Mouse (Mus musculus) hindbrain, embryonic 14.5 days (tissue): ENCODE data around the gene Lrig1. TPM values are rescaled to one million over a fixed set of nuclear protein-coding genes. Genes with fewer than 3 reads are reported as not detected.

ENCODE experiments used
- ATAC-seq: fragments of 200-750 bp; cut with Nextera tagmentation; 2 replicates; pipeline ENCODE4 v1.8.0; 2017; ENCODE audit warnings: moderate number of reproducible peaks, mild to moderate bottlenecking, moderate TSS enrichment, moderate library complexity; ENCODE audit not compliant: low FRiP score
- DNase-seq: peaks from one replicate; pipeline ENCODE4 v3.0.0-alpha.2; 2015; ENCODE audit warnings: low spot score
- H3K27ac ChIP-seq: fragments of 300-500 bp; sonication (generic); 2 replicates; pipeline ENCODE4 v1.5.1; 2014; ENCODE audit warnings: mild to moderate bottlenecking, moderate library complexity
- H3K27me3 ChIP-seq: fragments of 300-500 bp; sonication (generic); 2 replicates; pipeline ENCODE4 v1.6.1; 2014; ENCODE audit warnings: mild to moderate bottlenecking, low read length, mixed read lengths; ENCODE audit not compliant: control insufficient read depth, insufficient read depth
- H3K36me3 ChIP-seq: fragments of 300-500 bp; sonication (generic); replicated peaks from 2 replicates; pipeline ENCODE4 v1.6.1; 2014; ENCODE audit not compliant: control insufficient read depth, insufficient read depth
- H3K4me1 ChIP-seq: fragments of 300-500 bp; sonication (generic); replicated peaks from 2 replicates; pipeline ENCODE4 v1.6.1; 2014; ENCODE audit warnings: antibody characterized with exemption, low read length, mixed read lengths; ENCODE audit not compliant: control insufficient read depth, insufficient read depth
- H3K4me2 ChIP-seq: fragments of 300-500 bp; sonication (generic); replicated peaks from 2 replicates; pipeline ENCODE4 v1.6.1; 2014; ENCODE audit warnings: mild to moderate bottlenecking, moderate library complexity
- H3K4me3 ChIP-seq: fragments of 300-500 bp; sonication (generic); replicated peaks from 2 replicates; pipeline ENCODE4 v1.5.1; 2014; ENCODE audit warnings: mild to moderate bottlenecking, low read length
- H3K9ac ChIP-seq: fragments of 300-500 bp; sonication (generic); 2 replicates; pipeline ENCODE4 v1.6.1; 2014
- H3K9me3 ChIP-seq: fragments of 300-500 bp; sonication (generic); 2 replicates; pipeline ENCODE4 v1.6.1; 2016; ENCODE audit warnings: low read length; ENCODE audit not compliant: control insufficient read depth
- WGBS: fragments of 180-500 bp; shearing (Covaris S2); extraction: QIAGEN DNeasy Blood & Tissue Kit; methylation state at CpG from one replicate; pipeline ENCODE4 v1.1.7; 2014; 5-methylcytosine and 5-hydroxymethylcytosine counted together
- polyA plus RNA-seq: library from polyadenylated mRNA; unstranded; fragments of >200 nt; fragmentation: Nextera tagmentation; extraction: Ambion mirVana; gene quantifications from 2 replicates; pipeline ENCODE4 v1.2.1, GENCODE M21; 2014

The Lrig1 gene
- polyA plus RNA-seq, 1 experiment from 2014 or later = 22.3 TPM

- no peaks in the 10 kb centered on the region for H3K9me3 ChIP-seq
- no peak overlapping the region for H3K4me3 ChIP-seq
- H3K27me3 ChIP-seq = no peaks in the 10 kb centered on the region
- no peaks in the 10 kb centered on the region for H3K36me3 ChIP-seq
- no peak overlapping the region for H3K4me2 ChIP-seq
- DNase-seq (no peak), ATAC-seq (no peak)
- H3K4me1 ChIP-seq = peaks cover 7% of the 10 kb centered on the region; the same call in 1 of the 2 replicates
- H3K27ac ChIP-seq = no peak overlapping the region
- no peak overlapping the region for H3K9ac ChIP-seq
- WGBS = 84% methylated on average over 15 of the region's 15 CpGs
Measured at GRCm38 (mm10) chr6:94718607-94719346, 18.8 kb upstream of the Lrig1 start.

GRCm38 (mm10) chr6:94717705-94718489, 17.9 kb upstream of the Lrig1 start:
- H3K27ac ChIP-seq = no peak overlapping the region; the same call in 1 of the 2 replicates
- H3K4me2 ChIP-seq = no peak overlapping the region
- WGBS = 58% methylated on average over 7 of the region's 7 CpGs
- no peak for DNase-seq
- H3K9me3 ChIP-seq = no peaks in the 10 kb centered on the region
- no peaks in the 10 kb centered on the region for H3K27me3 ChIP-seq
- H3K4me3 ChIP-seq = no peak overlapping the region
- no peaks in the 10 kb centered on the region for H3K36me3 ChIP-seq
- no peak overlapping the region for H3K9ac ChIP-seq
- ATAC-seq = peak; percentile 80; the same call in 1 of the 2 replicates
- peaks cover 7% of the 10 kb centered on the region; the same call in 1 of the 2 replicates for H3K4me1 ChIP-seq

- Histone ChIP-seq H3K36me3 (no peaks in the 10 kb centered on the region), H3K4me2 (no peak overlapping the region), H3K4me1 (peaks cover 7% of the 10 kb centered on the region; the same call in 1 of the 2 replicates), H3K27ac (no peak overlapping the region), H3K9ac (no peak overlapping the region), H3K9me3 (no peaks in the 10 kb centered on the region), H3K4me3 (no peak overlapping the region), H3K27me3 (no peaks in the 10 kb centered on the region)
- 36% methylated on average over 4 of the region's 4 CpGs for WGBS
- DNase-seq = no peak
- ATAC-seq = no peak
Measured at GRCm38 (mm10) chr6:94715645-94715940, 15.6 kb upstream of the Lrig1 start.

DNA sequence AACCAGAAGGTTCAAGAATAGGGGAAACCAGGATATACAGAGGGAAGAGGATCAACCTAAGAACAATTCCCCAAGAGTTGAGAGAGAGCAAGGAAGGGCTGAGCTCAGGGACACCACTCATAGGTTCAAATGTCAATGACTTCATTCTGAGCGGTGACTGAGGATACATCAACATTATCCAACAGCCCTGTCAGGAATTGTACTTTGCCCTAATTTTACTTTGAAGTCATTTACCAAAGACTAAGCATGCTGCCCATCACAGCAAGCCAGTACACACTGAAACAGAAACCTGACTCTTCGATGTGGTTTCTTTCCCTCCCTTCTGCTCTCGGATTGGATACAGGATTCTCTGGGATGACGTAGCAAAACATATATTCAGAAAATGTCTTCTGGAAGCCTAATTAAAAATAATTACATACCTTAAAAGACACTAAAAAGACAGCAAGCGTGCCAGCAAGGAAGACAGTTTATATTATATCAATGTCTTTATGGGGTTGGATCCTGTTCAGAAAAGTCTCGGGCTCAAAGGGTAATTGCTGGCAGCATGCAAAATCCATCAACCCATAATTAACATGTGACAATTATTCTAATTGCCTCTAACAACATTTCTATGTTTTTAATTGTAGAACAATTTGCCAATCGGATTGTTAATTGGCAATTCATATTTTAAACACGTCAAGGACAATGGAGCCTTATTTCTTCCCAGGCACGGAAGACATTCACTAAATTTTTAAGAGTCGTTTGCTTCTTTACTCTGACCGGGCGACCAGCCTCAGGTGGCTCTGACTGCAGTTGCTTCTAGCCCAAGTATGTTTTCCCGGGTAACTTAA, 15.1 kb upstream of the Lrig1 start:
- ATAC-seq = no peak
- Histone ChIP-seq H3K27ac (no peak overlapping the region), H3K27me3 (no peaks in the 10 kb centered on the region), H3K4me2 (no peak overlapping the region), H3K4me1 (peaks cover 7% of the 10 kb centered on the region; the same call in 1 of the 2 replicates), H3K9me3 (no peaks in the 10 kb centered on the region), H3K36me3 (no peaks in the 10 kb centered on the region), H3K4me3 (no peak overlapping the region), H3K9ac (no peak overlapping the region)
- no peak for DNase-seq
- 60% methylated on average over 13 of the region's 13 CpGs for WGBS

DNA sequence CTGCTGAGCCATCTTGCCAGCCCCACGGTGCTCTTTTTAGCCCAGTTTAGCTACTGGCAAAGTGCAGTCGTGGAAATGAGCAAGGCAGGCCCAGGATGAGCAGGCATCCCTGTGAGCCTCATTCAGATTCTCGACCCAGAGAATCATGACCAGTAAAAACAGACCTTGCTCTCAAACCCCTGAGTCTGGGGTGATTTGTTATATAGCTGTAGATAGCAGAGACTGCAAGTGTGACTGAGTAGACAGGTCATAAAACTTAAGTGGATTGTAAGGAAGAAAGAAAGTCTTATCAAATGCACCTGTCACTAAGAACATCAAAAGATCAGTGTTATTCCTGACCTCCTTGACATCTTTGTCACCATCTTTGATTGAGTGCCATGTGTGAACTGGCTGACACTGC, 9.9 kb upstream of the Lrig1 start:
- no peak overlapping the region for H3K27ac ChIP-seq
- H3K9me3 ChIP-seq = no peaks in the 10 kb centered on the region
- no peaks in the 10 kb centered on the region for H3K27me3 ChIP-seq
- ATAC-seq = no peak
- DNase-seq = no peak
- no peak overlapping the region for H3K4me3 ChIP-seq
- 81% methylated on average over 3 of the region's 3 CpGs for WGBS
- no peaks in the 10 kb centered on the region for H3K36me3 ChIP-seq
- no peak overlapping the region for H3K4me2 ChIP-seq
- H3K4me1 ChIP-seq = no peaks in the 10 kb centered on the region; the same call in 1 of the 2 replicates
- H3K9ac ChIP-seq = no peak overlapping the region

GRCm38 (mm10) chr6:94709150-94709549, 9.2 kb upstream of the Lrig1 start:
- H3K9ac ChIP-seq = no peak overlapping the region
- H3K27me3 ChIP-seq = no peaks in the 10 kb centered on the region
- H3K36me3 ChIP-seq = no peaks in the 10 kb centered on the region
- DNase-seq = no peak
- no peak overlapping the region for H3K27ac ChIP-seq
- ATAC-seq = no peak
- no peaks in the 10 kb centered on the region; the same call in 1 of the 2 replicates for H3K4me1 ChIP-seq
- H3K4me3 ChIP-seq = no peak overlapping the region
- no peak overlapping the region for H3K4me2 ChIP-seq
- WGBS = 86% methylated on average over 1 of the region's 1 CpGs
- no peaks in the 10 kb centered on the region for H3K9me3 ChIP-seq

DNA sequence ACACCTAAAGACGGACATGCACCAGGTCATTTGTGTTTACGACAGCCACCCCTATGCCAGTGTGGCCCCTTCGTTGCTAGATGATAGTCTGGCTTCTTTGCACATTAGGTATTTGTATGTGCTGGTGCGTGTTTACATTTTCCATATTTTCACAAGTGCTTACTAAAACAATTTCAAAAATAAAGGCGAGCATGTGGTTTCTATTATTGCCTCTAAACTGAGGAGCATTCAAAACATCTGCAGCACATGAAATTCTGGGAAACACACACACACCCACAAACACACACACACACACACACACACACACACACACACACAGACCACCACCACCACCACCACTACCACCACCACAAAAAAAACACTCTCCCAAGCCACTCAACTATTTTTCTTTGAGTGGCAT, 7.3 kb upstream of the Lrig1 start:
- Histone ChIP-seq H3K4me1 (no peaks in the 10 kb centered on the region; the same call in 1 of the 2 replicates), H3K27ac (no peak overlapping the region), H3K4me2 (no peak overlapping the region), H3K9ac (no peak overlapping the region), H3K4me3 (no peak overlapping the region), H3K36me3 (no peaks in the 10 kb centered on the region), H3K27me3 (peaks cover 1% of the 10 kb centered on the region; the same call in 1 of the 2 replicates), H3K9me3 (no peaks in the 10 kb centered on the region)
- 95% methylated on average over 5 of the region's 5 CpGs for WGBS
- ATAC-seq (no peak), DNase-seq (no peak)

DNA sequence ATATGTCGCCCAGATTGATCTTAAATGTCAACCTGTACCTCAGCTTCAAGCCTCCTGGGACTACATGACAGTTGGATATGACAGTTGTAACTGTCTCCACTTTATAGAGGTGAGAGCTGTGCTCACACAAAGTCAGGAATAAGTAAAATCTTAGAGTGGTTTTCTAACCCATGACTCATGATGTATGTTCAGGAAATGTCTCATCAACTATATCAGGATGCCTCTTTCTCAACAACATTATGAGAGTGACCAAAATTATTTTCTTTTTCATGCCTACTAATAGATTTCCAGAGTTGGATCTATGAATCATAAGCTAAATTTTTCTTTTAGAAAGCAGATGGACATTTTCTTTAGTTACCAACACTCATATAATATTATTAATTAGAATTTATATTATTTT, 6.0 kb upstream of the Lrig1 start:
- H3K27me3 ChIP-seq = peaks cover 4% of the 10 kb centered on the region; the same call in 1 of the 2 replicates
- no peak for ATAC-seq
- WGBS = 56% methylated on average over 1 of the region's 1 CpGs

GRCm38 (mm10) chr6:94702993-94703392, 3.0 kb upstream of the Lrig1 start:
- WGBS = 90% methylated on average over 6 of the region's 6 CpGs
- Histone ChIP-seq H3K36me3 (no peaks in the 10 kb centered on the region), H3K9ac (no peak overlapping the region), H3K9me3 (no peaks in the 10 kb centered on the region), H3K4me3 (no peak overlapping the region), H3K27ac (no peak overlapping the region), H3K4me2 (no peak overlapping the region), H3K27me3 (peaks cover 4% of the 10 kb centered on the region; the same call in 1 of the 2 replicates), H3K4me1 (peaks cover 18% of the 10 kb centered on the region)
- ATAC-seq (no peak), DNase-seq (no peak)

More for the DNA sequence above, 6.0 kb upstream of the Lrig1 start:
- Histone ChIP-seq H3K9ac (no peak overlapping the region), H3K4me3 (no peak overlapping the region), H3K36me3 (no peaks in the 10 kb centered on the region), H3K4me2 (no peak overlapping the region), H3K4me1 (peaks cover 7% of the 10 kb centered on the region), H3K9me3 (no peaks in the 10 kb centered on the region), H3K27ac (no peak overlapping the region)
- DNase-seq = no peak
